Mouse (Mus musculus) kidney, postnatal 0 days (tissue): ENCODE results near the gene Myh10. TPM values are rescaled to one million over a fixed set of nuclear protein-coding genes. Genes with fewer than 3 reads are reported as not detected.
A peak's percentile ranks its signal among the peaks of the same experiment; 100 is the strongest.

Experiments used
- ATAC-seq: fragments of 200-750 bp; cut with Nextera tagmentation; replicated peaks from 2 replicates; pipeline ENCODE4 v1.8.0; 2017; ENCODE audit warnings: low read depth, moderate number of reproducible peaks, moderate TSS enrichment, moderate library complexity; ENCODE audit not compliant: low FRiP score
- DNase-seq: peaks from one replicate; pipeline ENCODE4 v3.0.0-alpha.2; 2016; ENCODE audit warnings: low spot score
- H3K27ac ChIP-seq: fragments of 300-500 bp; sonication (generic); 2 replicates; pipeline ENCODE4 v1.5.1; 2014; ENCODE audit warnings: mild to moderate bottlenecking
- H3K27me3 ChIP-seq: fragments of 300-500 bp; sonication (generic); 2 replicates; pipeline ENCODE4 v1.6.1; 2014; ENCODE audit warnings: low read length, mixed read lengths; ENCODE audit not compliant: insufficient read depth
- H3K36me3 ChIP-seq: fragments of 300-500 bp; sonication (generic); 2 replicates; pipeline ENCODE4 v1.6.1; 2014; ENCODE audit warnings: low read length, mixed read lengths; ENCODE audit not compliant: insufficient read depth
- H3K4me1 ChIP-seq: fragments of 300-500 bp; sonication (generic); replicated peaks from 2 replicates; pipeline ENCODE4 v1.6.1; 2014; ENCODE audit warnings: antibody characterized with exemption, low read length, mixed read lengths; ENCODE audit not compliant: insufficient read depth
- H3K4me2 ChIP-seq: fragments of 300-500 bp; sonication (generic); 2 replicates; pipeline ENCODE4 v1.6.1; 2014; ENCODE audit warnings: mild to moderate bottlenecking, low read length, moderate library complexity, mixed read lengths
- H3K4me3 ChIP-seq: fragments of 300-500 bp; sonication (generic); replicated peaks from 2 replicates; pipeline ENCODE4 v1.5.1; 2014; ENCODE audit warnings: low read depth, low read length
- H3K9ac ChIP-seq: fragments of 300-500 bp; sonication (generic); 2 replicates; pipeline ENCODE4 v1.6.1; 2014; ENCODE audit warnings: low read depth, low read length
- H3K9me3 ChIP-seq: fragments of 300-500 bp; sonication (generic); replicated peaks from 2 replicates; pipeline ENCODE4 v1.6.1; 2016; ENCODE audit warnings: low read length, inconsistent platforms, mixed read lengths
- CTCF ChIP-seq: IDR thresholded peaks from 2 replicates; pipeline ENCODE4 v1.5.1; 2016; ENCODE audit warnings: antibody characterized with exemption, low read depth, mild to moderate bottlenecking, moderate library complexity
- WGBS: fragments of 180-500 bp; shearing (Covaris S2); extraction: QIAGEN DNeasy Blood & Tissue Kit; methylation state at CpG from one replicate; pipeline ENCODE4 v1.1.7; 2014; 5-methylcytosine and 5-hydroxymethylcytosine counted together
- polyA plus RNA-seq: library from polyadenylated mRNA; unstranded; fragments of >200 nt; fragmentation: Nextera tagmentation; extraction: Ambion mirVana; gene quantifications from 2 replicates; pipeline ENCODE4 v1.2.1, GENCODE M21; 2015

Myh10 gene
- polyA plus RNA-seq: 83.8 and 93.9 TPM in 2 replicates

GRCm38 (mm10) chr11:68691321-68692009, at the start of gene Myh10:
Gene Myh10, plus strand, starts transcription at chr11:68691559.
- H3K4me1 ChIP-seq: 0 out of 2 replicates have a peak, but pooled peaks cover 10% of the 10 kb centered on the region
- peak; percentile 36; the same call in 1 of the 2 replicates for TF ChIP-seq CTCF
- no peaks in the 10 kb centered on the region for H3K27me3 ChIP-seq
- under 1% methylated on average over 51 of the region's 51 CpGs for WGBS
- peak within 1 kb of the TSS; percentile 84 for H3K9ac ChIP-seq
- no peaks in the 10 kb centered on the region for H3K9me3 ChIP-seq
- DNase-seq (peak; percentile 100), ATAC-seq (peak; percentile 99)
- no peaks in the 10 kb centered on the region for H3K36me3 ChIP-seq
- peak within 1 kb of the TSS; percentile 86 for H3K4me3 ChIP-seq
- H3K4me2 ChIP-seq: peak within 1 kb of the TSS; percentile 86
- H3K27ac ChIP-seq: peak within 1 kb of the TSS; percentile 97

GRCm38 (mm10) chr11:68644781-68645180, 46.6 kb upstream of the Myh10 start:
- DNase-seq: peak; percentile 54
- TF ChIP-seq CTCF: no peak
- WGBS: 65% methylated on average over 6 of the region's 6 CpGs
- Histone ChIP-seq H3K9ac (no peak overlapping the region), H3K36me3 (no peaks in the 10 kb centered on the region), H3K9me3 (no peaks in the 10 kb centered on the region), H3K4me3 (no peak overlapping the region), H3K27me3 (no peaks in the 10 kb centered on the region), H3K27ac (no peak overlapping the region), H3K4me2 (no peak overlapping the region), H3K4me1 (0 out of 2 replicates have a peak, but pooled peaks cover 11% of the 10 kb centered on the region)
- no peak for ATAC-seq

- Histone ChIP-seq H3K27me3 (no peaks in the 10 kb centered on the region), H3K4me1 (0 out of 2 replicates have a peak, but pooled peaks cover 11% of the 10 kb centered on the region), H3K4me2 (no peak overlapping the region), H3K9ac (no peak overlapping the region), H3K4me3 (no peak overlapping the region), H3K27ac (no peak overlapping the region), H3K36me3 (no peaks in the 10 kb centered on the region), H3K9me3 (no peaks in the 10 kb centered on the region)
- WGBS: 58% methylated on average over 5 of the region's 5 CpGs
- no peak for TF ChIP-seq CTCF
- ATAC-seq: no peak
- DNase-seq: no peak
Measured at GRCm38 (mm10) chr11:68647808-68648207, 43.6 kb upstream of the Myh10 start.

- H3K9ac ChIP-seq: no peak overlapping the region
- no peak for TF ChIP-seq CTCF
- no peak for DNase-seq
- H3K9me3 ChIP-seq: no peaks in the 10 kb centered on the region
- 65% methylated on average over 16 of the region's 16 CpGs for WGBS
- ATAC-seq: no peak
- H3K4me1 ChIP-seq: 0 out of 2 replicates have a peak, but pooled peaks cover 11% of the 10 kb centered on the region
- no peak overlapping the region for H3K4me3 ChIP-seq
- H3K4me2 ChIP-seq: no peak overlapping the region
- H3K27me3 ChIP-seq: no peaks in the 10 kb centered on the region
- no peaks in the 10 kb centered on the region for H3K36me3 ChIP-seq
- no peak overlapping the region for H3K27ac ChIP-seq
Measured at GRCm38 (mm10) chr11:68648385-68649148, 42.8 kb upstream of the Myh10 start.

GRCm38 (mm10) chr11:68651518-68651917, 39.8 kb upstream of the Myh10 start:
- 79% methylated on average over 2 of the region's 2 CpGs for WGBS
- H3K4me2 ChIP-seq: no peak overlapping the region
- peaks cover 3% of the 10 kb centered on the region; the same call in 1 of the 2 replicates for H3K4me1 ChIP-seq
- ATAC-seq: no peak
- H3K27ac ChIP-seq: no peak overlapping the region
- H3K9ac ChIP-seq: no peak overlapping the region
- no peaks in the 10 kb centered on the region for H3K9me3 ChIP-seq
- no peak for DNase-seq
- no peaks in the 10 kb centered on the region for H3K36me3 ChIP-seq
- no peak overlapping the region for H3K4me3 ChIP-seq
- no peak for TF ChIP-seq CTCF
- no peaks in the 10 kb centered on the region for H3K27me3 ChIP-seq

GRCm38 (mm10) chr11:68655524-68655923, 35.8 kb upstream of the Myh10 start:
- Histone ChIP-seq H3K27ac (0 out of 2 replicates have a peak overlapping the region, but pooled peaks have one; percentile 1), H3K4me1 (peaks cover 8% of the 10 kb centered on the region; the same call in 1 of the 2 replicates), H3K27me3 (no peaks in the 10 kb centered on the region), H3K9me3 (no peaks in the 10 kb centered on the region), H3K36me3 (no peaks in the 10 kb centered on the region), H3K4me2 (no peak overlapping the region), H3K9ac (no peak overlapping the region), H3K4me3 (no peak overlapping the region)
- TF ChIP-seq CTCF: no peak
- 62% methylated on average over 1 of the region's 1 CpGs for WGBS
- DNase-seq: no peak
- ATAC-seq: no peak
